Mouse (Mus musculus): Measurements from ENCODE around the gene Ifnb1. TPM values are rescaled to one million over a fixed set of nuclear protein-coding genes. Genes with fewer than 3 reads are reported as not detected.

The Ifnb1 gene
- total RNA-seq (2023; ENCODE audit: inconsistent age), result not detected in 4 replicates

DNA sequence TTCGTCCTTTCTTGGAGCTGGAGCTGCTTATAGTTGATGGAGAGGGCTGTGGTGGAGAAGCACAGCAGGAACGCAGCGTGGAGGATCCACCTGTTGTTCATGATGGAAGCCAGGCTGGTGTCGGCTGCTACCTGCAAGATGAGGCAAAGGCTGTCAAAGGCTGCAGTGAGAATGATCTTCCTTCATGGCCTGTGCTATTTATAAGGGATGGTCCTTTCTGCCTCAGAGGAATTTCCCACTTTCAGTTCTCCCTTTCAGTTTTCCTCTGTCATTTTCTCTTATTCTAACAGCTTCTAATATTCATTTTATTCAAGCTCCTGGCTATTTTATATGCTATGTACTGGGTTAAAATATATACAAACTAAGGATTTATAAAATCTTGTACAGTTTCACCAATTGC is at the start of gene Ifnb1:
Ifnb1 (minus strand) TSS at position 101 of the 400 bp plus-strand sequence.

DNA sequence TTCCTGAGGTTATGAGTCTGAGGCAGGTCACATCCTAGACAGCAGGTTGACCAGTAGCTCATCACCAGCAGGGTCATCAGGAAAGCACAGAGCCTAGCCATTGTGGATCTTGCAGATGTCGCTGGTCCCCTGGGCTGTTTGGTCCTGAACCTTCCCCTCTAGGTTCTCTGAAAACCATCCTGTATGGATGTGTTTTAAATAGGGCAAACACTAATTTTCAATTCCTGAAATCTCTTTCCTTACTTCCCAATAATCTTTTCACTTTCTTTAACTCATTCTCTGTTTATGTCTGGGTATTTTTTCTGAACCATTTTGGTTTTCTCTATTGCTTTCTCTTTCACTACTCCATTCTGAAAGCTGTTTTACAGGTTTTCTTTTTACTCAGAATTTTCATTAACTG is 49.1 kb upstream of the Ifnb1 start, which contains the start of gene Ifna14:
Ifna14 (minus strand) TSS at position 101 of the 400 bp plus-strand sequence.

DNA sequence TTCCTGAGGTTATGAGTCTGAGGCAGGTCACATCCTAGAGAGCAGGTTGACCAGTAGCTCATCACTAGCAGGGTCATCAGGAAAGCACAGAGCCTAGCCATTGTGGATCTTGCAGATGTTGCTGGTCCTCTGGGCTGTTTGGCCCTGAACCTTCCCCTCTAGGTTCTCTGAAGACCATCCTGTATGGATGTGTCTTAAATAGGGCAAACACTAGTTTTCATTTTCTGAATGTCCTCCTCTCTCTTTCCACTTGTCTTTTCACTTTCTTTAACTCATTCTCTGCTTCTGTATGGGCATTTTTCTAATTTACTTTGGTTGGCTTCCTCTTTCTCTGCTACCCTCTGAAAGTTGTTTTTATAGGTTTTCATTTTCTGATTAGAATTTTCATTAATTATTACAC is 35.6 kb upstream of the Ifnb1 start, which contains the start of gene Ifna15:
Ifna15 (minus strand) TSS at position 101 of the 400 bp plus-strand sequence.

Other genes with a start within 250 kb of the Ifnb1 start
- gene Hacd4, start 83.8 kb downstream of the Ifnb1 start, total RNA-seq (2023; ENCODE audit: inconsistent age), result 0.15 to 0.54 TPM (median 0.26 TPM) in 4 replicates
- gene Ifna15, start 35.5 kb upstream of the Ifnb1 start, total RNA-seq (2023; ENCODE audit: inconsistent age), result not detected in 4 replicates
- gene Ifna14, start 49.0 kb upstream of the Ifnb1 start, total RNA-seq (2023; ENCODE audit: inconsistent age), result not detected in 4 replicates
- gene Ifna9, start 69.6 kb upstream of the Ifnb1 start, total RNA-seq (2023; ENCODE audit: inconsistent age), result not detected in 4 replicates
- not detected in 4 replicates for gene Ifna12, start 80.6 kb upstream of the Ifnb1 start, total RNA-seq (2023; ENCODE audit: inconsistent age)
- gene C87499, start 111.6 kb upstream of the Ifnb1 start, total RNA-seq (2023; ENCODE audit: inconsistent age), result not detected in 4 replicates
- not detected in 4 replicates for gene Ifna13, start 121.7 kb upstream of the Ifnb1 start, total RNA-seq (2023; ENCODE audit: inconsistent age)
- not detected in 4 replicates for gene Ifna16, start 154.2 kb upstream of the Ifnb1 start, total RNA-seq (2023; ENCODE audit: inconsistent age)
- not detected in 4 replicates for gene Ifna2, start 161.1 kb upstream of the Ifnb1 start, total RNA-seq (2023; ENCODE audit: inconsistent age)
- not detected in 4 replicates for gene Ifnab, start 168.6 kb upstream of the Ifnb1 start, total RNA-seq (2023; ENCODE audit: inconsistent age)
- gene Gm26566, start 199.0 kb upstream of the Ifnb1 start, total RNA-seq (2023; ENCODE audit: inconsistent age), result not detected in 4 replicates
- gene Klhl9, start 199.7 kb upstream of the Ifnb1 start, total RNA-seq (2023; ENCODE audit: inconsistent age), result 16.1 to 18.8 TPM (median 16.6 TPM) in 4 replicates
- gene Gm13271, start 232.1 kb upstream of the Ifnb1 start, total RNA-seq (2023; ENCODE audit: inconsistent age), result not detected in 4 replicates
- not detected in 4 replicates for gene Gm13283, start 237.3 kb upstream of the Ifnb1 start, total RNA-seq (2023; ENCODE audit: inconsistent age)

All from B cell, adult (primary cell).